In genomic region chr4:129795861-129796260, GRCm38 (mm10) we compare ENCODE assay signal across 8 mouse cellular contexts. TPM values are rescaled to one million over a fixed set of nuclear protein-coding genes. Genes with fewer than 3 reads are reported as not detected.
DNase-seq lines count a peak whose midpoint lies in the region; ATAC-seq and TF ChIP-seq lines count a peak whose summit lies in the region.

No protein-coding gene starts in this region.

- no peak for DNase-seq in kidney, postnatal 36 days
- no peak for DNase-seq in embryonic facial prominence, embryonic 11.5 days (ENCODE audit: low spot score)
- no peak for DNase-seq in hindbrain, postnatal 0 days (ENCODE audit: low spot score)
- no peak for DNase-seq in left cerebral cortex, postnatal 14 days (ENCODE audit: low spot score in 2 of 2)
- DNase-seq in thymus, postnatal 10 days (ENCODE audit: low spot score in 2 of 2), result no peak

- H3K27ac ChIP-seq in kidney, embryonic 16.5 days (ENCODE audit: low read length), result peak overlapping the region; percentile 97
- peak overlapping the region; percentile 71; the same call in 1 of the 2 replicates for H3K27ac ChIP-seq in embryonic facial prominence, embryonic 11.5 days (replicated peaks; ENCODE audit: low read depth, low read length)
- H3K27ac ChIP-seq in hindbrain, postnatal 0 days, result peak overlapping the region; percentile 27

- 22% methylated on average over 8 of the region's 8 CpGs for WGBS in kidney, embryonic 16.5 days
- 21% methylated on average over 8 of the region's 8 CpGs for WGBS in embryonic facial prominence, embryonic 11.5 days
- 34% methylated on average over 8 of the region's 8 CpGs for WGBS in hindbrain, postnatal 0 days

- no peak for TF ChIP-seq CTCF in hindbrain, postnatal 0 days (IDR thresholded peaks at IDR 0.05; ENCODE audit: low read depth)

- H3K4me2 ChIP-seq in kidney, embryonic 16.5 days (replicated peaks; ENCODE audit: low read depth, low read length), result peak overlapping the region; percentile 46
- H3K4me2 ChIP-seq in embryonic facial prominence, embryonic 11.5 days (ENCODE audit: low read depth, low read length), result no peak overlapping the region
- H3K4me2 ChIP-seq in hindbrain, postnatal 0 days (ENCODE audit: low read depth, low read length), result peak overlapping the region; percentile 37
- H3K4me2 ChIP-seq in myocyte (ENCODE audit: low read depth), result peak overlapping the region; percentile 62

- peak overlapping the region; percentile 23; the same call in 1 of the 2 replicates for H3K4me3 ChIP-seq in kidney, embryonic 16.5 days (ENCODE audit: low read length)
- H3K4me3 ChIP-seq in embryonic facial prominence, embryonic 11.5 days (ENCODE audit: low read depth, low read length), result no peak overlapping the region
- H3K4me3 ChIP-seq in hindbrain, postnatal 0 days (ENCODE audit: low read length), result no peak overlapping the region
- no peak overlapping the region for H3K4me3 ChIP-seq in myocyte

- peak overlapping the region; percentile 65 for H3K9ac ChIP-seq in kidney, embryonic 16.5 days (replicated peaks; ENCODE audit: low read length)
- no peak overlapping the region for H3K9ac ChIP-seq in embryonic facial prominence, embryonic 11.5 days (replicated peaks; ENCODE audit: low read length)
- no peak overlapping the region for H3K9ac ChIP-seq in hindbrain, postnatal 0 days (replicated peaks; ENCODE audit: low read length)

- no peak for TF ChIP-seq POLR2A in myocyte (IDR thresholded peaks at IDR 0.05; ENCODE audit: insufficient read length, low read depth)

- H3K36me3 ChIP-seq in kidney, embryonic 16.5 days (ENCODE audit: insufficient read depth, low read length), result no peaks in the 10 kb centered on the region
- H3K36me3 ChIP-seq in embryonic facial prominence, embryonic 11.5 days (replicated peaks; ENCODE audit: control insufficient read depth, insufficient read depth, low read depth, low read length), result no peaks in the 10 kb centered on the region
- no peaks in the 10 kb centered on the region for H3K36me3 ChIP-seq in hindbrain, postnatal 0 days (ENCODE audit: insufficient read depth, low read length)
- H3K36me3 ChIP-seq in myocyte (ENCODE audit: control insufficient read depth, insufficient read depth), result no peaks in the 10 kb centered on the region

- no peak overlapping the region for H3ac ChIP-seq in myocyte (ENCODE audit: control insufficient read depth, insufficient read length)

- no peak for ATAC-seq in kidney, embryonic 16.5 days (ENCODE audit: low FRiP score, low TSS enrichment)
- ATAC-seq in embryonic facial prominence, embryonic 11.5 days (replicated peaks; ENCODE audit: insufficient number of reproducible peaks, low FRiP score, low TSS enrichment, low read depth), result no peak
- no peak for ATAC-seq in hindbrain, postnatal 0 days
- no peak for ATAC-seq in megakaryocyte progenitor cell, adult 5-6 weeks (replicated peaks; ENCODE audit: poor library complexity)

- intact Hi-C loops in left cerebral cortex, postnatal 14 days (cut with DNase I), result no loop called here

- H3K9me3 ChIP-seq in kidney, embryonic 16.5 days (ENCODE audit: low read length), result no peaks in the 10 kb centered on the region
- H3K9me3 ChIP-seq in embryonic facial prominence, embryonic 11.5 days (replicated peaks; ENCODE audit: control insufficient read depth, low read length), result no peaks in the 10 kb centered on the region
- H3K9me3 ChIP-seq in hindbrain, postnatal 0 days (ENCODE audit: low read length), result no peaks in the 10 kb centered on the region

- H3K4me1 ChIP-seq in kidney, embryonic 16.5 days (ENCODE audit: insufficient read depth, low read length), result peaks cover 29% of the 10 kb centered on the region
- H3K4me1 ChIP-seq in embryonic facial prominence, embryonic 11.5 days (ENCODE audit: control insufficient read depth, insufficient read depth, low read length), result peaks cover 3% of the 10 kb centered on the region; the same call in 1 of the 2 replicates
- H3K4me1 ChIP-seq in hindbrain, postnatal 0 days (ENCODE audit: insufficient read depth, low read length), result peaks cover 9% of the 10 kb centered on the region; the same call in 1 of the 2 replicates

- H3K27me3 ChIP-seq in kidney, embryonic 16.5 days (ENCODE audit: insufficient read depth, low read length), result no peaks in the 10 kb centered on the region
- H3K27me3 ChIP-seq in embryonic facial prominence, embryonic 11.5 days (ENCODE audit: control insufficient read depth, insufficient read depth, low read length), result no peaks in the 10 kb centered on the region
- no peaks in the 10 kb centered on the region for H3K27me3 ChIP-seq in hindbrain, postnatal 0 days (ENCODE audit: insufficient read depth, low read length)
- no peaks in the 10 kb centered on the region for H3K27me3 ChIP-seq in myocyte (ENCODE audit: control insufficient read depth, insufficient read depth, insufficient read length)

- no peaks in the 10 kb centered on the region for H3K79me2 ChIP-seq in myocyte (ENCODE audit: control insufficient read depth, insufficient read depth)

TF ChIP-seq in myocyte, 11 proteins besides CTCF, POLR2A, EP300 and RAD21:
- TF ChIP-seq REST (IDR thresholded peaks at IDR 0.05; ENCODE audit: insufficient read depth, insufficient read length) (no peak), TCF12 (IDR thresholded peaks at IDR 0.05; ENCODE audit: insufficient read depth, poor library complexity, severe bottlenecking) (no peak), E2F4 (IDR thresholded peaks at IDR 0.05; ENCODE audit: insufficient read depth) (no peak), CEBPB (IDR thresholded peaks at IDR 0.05; ENCODE audit: insufficient read depth, poor library complexity, severe bottlenecking) (no peak), MYOD1 (IDR thresholded peaks at IDR 0.05; ENCODE audit: control insufficient read depth in 1 of 3, insufficient read length in 2 of 3, low read depth in 2 of 3) (no peak), TCF3 (IDR thresholded peaks at IDR 0.05; ENCODE audit: insufficient read length, low read depth) (no peak), MYOG (IDR thresholded peaks at IDR 0.05; ENCODE audit: control insufficient read depth in 1 of 3, insufficient read depth in 1 of 3, insufficient read length in 2 of 3, low read depth in 2 of 3) (no peak), USF1 (IDR thresholded peaks at IDR 0.05; ENCODE audit: low read depth) (no peak), MAX (IDR thresholded peaks at IDR 0.05; ENCODE audit: low read depth) (no peak), SRF (IDR thresholded peaks at IDR 0.05; ENCODE audit: control insufficient read depth, insufficient read length, low read depth) (no peak), POLR2AphosphoS2 (IDR thresholded peaks at IDR 0.05; ENCODE audit: insufficient read length, low read depth) (no peak)

RNA-seq across cellular contexts. Expression of gene Ptp4a2, which starts 15.2 kb away (rescaled TPM):
- 272 and 298 TPM in 2 replicates for polyA plus RNA-seq in kidney, embryonic 16.5 days (2015; fragmentation: Nextera tagmentation; extraction: Ambion mirVana)
- polyA plus RNA-seq in embryonic facial prominence, embryonic 11.5 days (2014; fragmentation: Nextera tagmentation; extraction: Ambion mirVana), result 325 and 376 TPM in 2 replicates
- total RNA-seq in hindbrain, postnatal 0 days (2014; rRNA removed), result 83.5 and 91.7 TPM in 2 replicates
- 243 and 254 TPM in 2 replicates for polyA plus RNA-seq in hindbrain, postnatal 0 days (2015; fragmentation: Nextera tagmentation; extraction: Ambion mirVana)
- polyA plus RNA-seq in myocyte (2012; fragmentation: generic; extraction: Trizol), result 138 TPM
- 100 to 1,000 TPM; 112 to 126 TPM for total RNA-seq in left cerebral cortex, postnatal 14 days (2021)
- total RNA-seq in megakaryocyte progenitor cell, adult 5-6 weeks (2015), result 310 and 335 TPM in 2 replicates
- total RNA-seq in megakaryocyte progenitor cell, adult 5-6 weeks (2017), result 303 and 393 TPM in 2 replicates

RNA-seq across cellular contexts. Expression of gene Khdrbs1, which starts 53.8 kb away (rescaled TPM):
- 92.1 and 105 TPM in 2 replicates for polyA plus RNA-seq in kidney, embryonic 16.5 days (2015; fragmentation: Nextera tagmentation; extraction: Ambion mirVana)
- 175 and 193 TPM in 2 replicates for polyA plus RNA-seq in embryonic facial prominence, embryonic 11.5 days (2014; fragmentation: Nextera tagmentation; extraction: Ambion mirVana)
- total RNA-seq in hindbrain, postnatal 0 days (2014; rRNA removed), result 75.1 and 86.2 TPM in 2 replicates
- 85.7 and 86.5 TPM in 2 replicates for polyA plus RNA-seq in hindbrain, postnatal 0 days (2015; fragmentation: Nextera tagmentation; extraction: Ambion mirVana)
- polyA plus RNA-seq in myocyte (2012; fragmentation: generic; extraction: Trizol), result 40.4 TPM
- total RNA-seq in left cerebral cortex, postnatal 14 days (2021), result 10 to 100 TPM; 88.9 to 90.4 TPM
- total RNA-seq in megakaryocyte progenitor cell, adult 5-6 weeks (2015), result 104 and 118 TPM in 2 replicates
- 87.7 and 97.3 TPM in 2 replicates for total RNA-seq in megakaryocyte progenitor cell, adult 5-6 weeks (2017)

Comparison
In these comparisons a context has a peak if more than half of its experiments do, and no peak if none do; other contexts are left out.
1. H3K27ac ChIP-seq: peak in every context shown above with its lines; median percentile 97 in kidney, embryonic 16.5 days; 71 in embryonic facial prominence, embryonic 11.5 days; 27 in hindbrain, postnatal 0 days.